In genomic region chr8:7131746-7132145, GRCm38 (mm10) we compare ENCODE assay signal across 10 mouse cellular contexts.
DNase-seq lines count a peak whose midpoint lies in the region; ATAC-seq and TF ChIP-seq lines count a peak whose summit lies in the region.
"Had no signal": no experiment of that assay in that cellular context is flagged by ENCODE, and none has a peak within 500 bp of the region (broad histone marks: within the 10 kb centered on the region; RNA-seq: fewer than 3 reads in every experiment).

No protein-coding gene starts in this region.

- no peaks in the 10 kb centered on the region for H3K36me3 ChIP-seq in hindbrain, embryonic 16.5 days (ENCODE audit: control insufficient read depth, insufficient read depth, low read length)
- H3K36me3 ChIP-seq in stomach, postnatal 0 days (ENCODE audit: control insufficient read depth, insufficient read depth, low read length): no peaks in the 10 kb centered on the region
- H3K36me3 ChIP-seq: embryonic facial prominence, embryonic 13.5 days had no signal

- no peaks in the 10 kb centered on the region for H3K27me3 ChIP-seq in hindbrain, embryonic 16.5 days (replicated peaks; ENCODE audit: control insufficient read depth, insufficient read depth, low read length)
- no peaks in the 10 kb centered on the region for H3K27me3 ChIP-seq in stomach, postnatal 0 days (ENCODE audit: control insufficient read depth, insufficient read depth, low read length)
- H3K27me3 ChIP-seq: embryonic facial prominence, embryonic 13.5 days; Patski had no signal

- H3K4me2 ChIP-seq in hindbrain, embryonic 16.5 days (ENCODE audit: low read length): no peak overlapping the region
- H3K4me2 ChIP-seq in stomach, postnatal 0 days (replicated peaks; ENCODE audit: low read depth): peak overlapping the region; percentile 0; the same call in 1 of the 2 replicates
- H3K4me2 ChIP-seq: embryonic facial prominence, embryonic 13.5 days had no signal

- no peak for TF ChIP-seq CTCF in stomach, postnatal 0 days (IDR thresholded peaks at IDR 0.05; ENCODE audit: low read depth)

- 33% methylated on average over 4 of the region's 4 CpGs for whole genome bisulfite sequencing in hindbrain, embryonic 16.5 days
- 19% methylated on average over 4 of the region's 4 CpGs for WGBS in stomach, postnatal 0 days

- no peak overlapping the region for H3K9ac ChIP-seq in hindbrain, embryonic 16.5 days (ENCODE audit: low read depth, low read length)
- H3K9ac ChIP-seq in stomach, postnatal 0 days (ENCODE audit: low read length): no peak overlapping the region
- H3K9ac ChIP-seq: embryonic facial prominence, embryonic 13.5 days had no signal

- H3K27ac ChIP-seq in hindbrain, embryonic 16.5 days (ENCODE audit: low read depth, low read length): no peak overlapping the region; the same call in 1 of the 2 replicates
- no peak overlapping the region for H3K27ac ChIP-seq in stomach, postnatal 0 days (replicated peaks)
- H3K27ac ChIP-seq: embryonic facial prominence, embryonic 13.5 days had no signal

- peak; percentile 64 for ATAC-seq in hindbrain, embryonic 16.5 days
- ATAC-seq in stomach, postnatal 0 days (ENCODE audit: low FRiP score, low TSS enrichment): no peak
- ATAC-seq: Patski had no signal

- no peak overlapping the region for H3K4me3 ChIP-seq in hindbrain, embryonic 16.5 days (ENCODE audit: low read length)
- H3K4me3 ChIP-seq in stomach, postnatal 0 days (ENCODE audit: low read depth, low read length): no peak overlapping the region
- H3K4me3 ChIP-seq: embryonic facial prominence, embryonic 13.5 days had no signal

- no peaks in the 10 kb centered on the region for H3K9me3 ChIP-seq in hindbrain, embryonic 16.5 days (ENCODE audit: control insufficient read depth, low read length)
- H3K9me3 ChIP-seq in stomach, postnatal 0 days (ENCODE audit: control insufficient read depth, low read length): no peaks in the 10 kb centered on the region
- H3K9me3 ChIP-seq: embryonic facial prominence, embryonic 13.5 days had no signal

- H3K4me1 ChIP-seq in hindbrain, embryonic 16.5 days (ENCODE audit: control insufficient read depth, insufficient read depth, low read depth, low read length): no peaks in the 10 kb centered on the region; the same call in none of the 2 replicates
- no peaks in the 10 kb centered on the region for H3K4me1 ChIP-seq in stomach, postnatal 0 days (replicated peaks; ENCODE audit: control insufficient read depth, insufficient read depth)

- no peak for TF ChIP-seq EP300 in stomach, postnatal 0 days (optimal IDR thresholded peaks at IDR 0.05)

- peak; percentile 2 to 4 for DNase-seq in frontal cortex, postnatal 36 days (ENCODE audit: low spot score in 2 of 2)
- DNase-seq in frontal cortex, postnatal 25 days (ENCODE audit: low spot score in 2 of 2): no peak
- peak; percentile 7 to 10 for DNase-seq in right cerebral cortex, adult 2 months (ENCODE audit: low spot score in 2 of 2)
- no peak for DNase-seq in right cerebral cortex, postnatal 14 days
- DNase-seq in stomach, postnatal 0 days (ENCODE audit: low spot score): no peak
- no peak for DNase-seq in spleen, postnatal 14 days (ENCODE audit: low spot score in 2 of 2)
- DNase-seq in B cell, adult 2 months: no peak

Comparison
In these comparisons a context has a peak if more than half of its experiments do, and no peak if none do; other contexts are left out.
1. DNase-seq: peak in frontal cortex, postnatal 36 days (2 of 2) and right cerebral cortex, adult 2 months (2 of 2); none in frontal cortex, postnatal 25 days (0 of 2), right cerebral cortex, postnatal 14 days (single experiment), stomach, postnatal 0 days (single experiment), spleen, postnatal 14 days (0 of 2) and B cell, adult 2 months (0 of 2).